Mouse (Mus musculus): Measurements from ENCODE around the gene Eif4b. TPM values are rescaled to one million over a fixed set of nuclear protein-coding genes. Genes with fewer than 3 reads are reported as not detected.
"Not testable (repeated sequence)": the region's sequence is repeated elsewhere in the genome, so short reads cannot be mapped to it uniquely, and the experiment has no call there.

Gene Eif4b
- polyA plus RNA-seq, 1 experiment from 2014 or later: 140 TPM

- Histone ChIP-seq H3K4me2 (replicated peaks; ENCODE audit: low read depth, low read length) (peak overlapping the region; percentile 82), H3K4me1 (ENCODE audit: insufficient read depth, low read length) (peaks cover 30% of the 10 kb centered on the region), H3K9ac (replicated peaks; ENCODE audit: low read length) (peak overlapping the region; percentile 98), H3K27me3 (ENCODE audit: insufficient read depth, low read length) (no peaks in the 10 kb centered on the region), H3K4me3 (ENCODE audit: low read length) (peak overlapping the region; percentile 97), H3K9me3 (ENCODE audit: low read length) (no peaks in the 10 kb centered on the region), H3K27ac (ENCODE audit: low read length) (peak overlapping the region; percentile 98), H3K36me3 (ENCODE audit: insufficient read depth, low read length) (no peaks in the 10 kb centered on the region)
- under 1% methylated on average over 55 of the region's 57 CpGs for WGBS
- peak; percentile 60 for ATAC-seq (ENCODE audit: low FRiP score, low TSS enrichment)
Measured at GRCm38 (mm10) chr15:102074070-102074731, 628 bp downstream of the Eif4b start.

- Histone ChIP-seq H3K27ac (ENCODE audit: low read length) (peak overlapping the region; percentile 37), H3K9me3 (ENCODE audit: low read length) (no peaks in the 10 kb centered on the region), H3K4me2 (replicated peaks; ENCODE audit: low read depth, low read length) (peak overlapping the region; percentile 82), H3K27me3 (ENCODE audit: insufficient read depth, low read length) (no peaks in the 10 kb centered on the region), H3K4me3 (ENCODE audit: low read length) (peak overlapping the region; percentile 97), H3K9ac (replicated peaks; ENCODE audit: low read length) (peak overlapping the region; percentile 98), H3K4me1 (ENCODE audit: insufficient read depth, low read length) (peaks cover 34% of the 10 kb centered on the region), H3K36me3 (ENCODE audit: insufficient read depth, low read length) (no peaks in the 10 kb centered on the region)
- WGBS: 8% methylated on average over 11 of the region's 11 CpGs
- no peak for ATAC-seq (ENCODE audit: low FRiP score, low TSS enrichment)
Measured at GRCm38 (mm10) chr15:102074876-102075585, 1.5 kb downstream of the Eif4b start.

GRCm38 (mm10) chr15:102077111-102077677 lies 3.6 kb downstream of the Eif4b start:
- H3K27ac ChIP-seq (ENCODE audit: low read length): no peak overlapping the region
- H3K36me3 ChIP-seq (ENCODE audit: insufficient read depth, low read length): peaks cover 5% of the 10 kb centered on the region; the same call in 1 of the 2 replicates
- WGBS: 81% methylated on average over 2 of the region's 2 CpGs
- no peak for ATAC-seq (ENCODE audit: low FRiP score, low TSS enrichment)
- no peak overlapping the region for H3K4me2 ChIP-seq (replicated peaks; ENCODE audit: low read depth, low read length)
- H3K9ac ChIP-seq (replicated peaks; ENCODE audit: low read length): no peak overlapping the region
- H3K4me3 ChIP-seq (ENCODE audit: low read length): no peak overlapping the region
- no peaks in the 10 kb centered on the region for H3K9me3 ChIP-seq (ENCODE audit: low read length)
- no peaks in the 10 kb centered on the region for H3K27me3 ChIP-seq (ENCODE audit: insufficient read depth, low read length)
- peaks cover 37% of the 10 kb centered on the region for H3K4me1 ChIP-seq (ENCODE audit: insufficient read depth, low read length)

GRCm38 (mm10) chr15:102079221-102079620 lies 5.6 kb downstream of the Eif4b start:
- Histone ChIP-seq H3K27me3 (ENCODE audit: insufficient read depth, low read length) (no peaks in the 10 kb centered on the region), H3K9me3 (ENCODE audit: low read length) (no peaks in the 10 kb centered on the region), H3K4me2 (replicated peaks; ENCODE audit: low read depth, low read length) (no peak overlapping the region), H3K4me3 (ENCODE audit: low read length) (no peak overlapping the region), H3K36me3 (ENCODE audit: insufficient read depth, low read length) (peaks cover 16% of the 10 kb centered on the region), H3K4me1 (ENCODE audit: insufficient read depth, low read length) (peaks cover 32% of the 10 kb centered on the region), H3K9ac (replicated peaks; ENCODE audit: low read length) (no peak overlapping the region), H3K27ac (ENCODE audit: low read length) (no peak overlapping the region)
- WGBS: 56% methylated on average over 4 of the region's 4 CpGs
- ATAC-seq (ENCODE audit: low FRiP score, low TSS enrichment): no peak

- not testable (repeated sequence) for H3K27me3 ChIP-seq (ENCODE audit: insufficient read depth, low read length); ATAC-seq (ENCODE audit: low FRiP score, low TSS enrichment); H3K9me3 ChIP-seq (ENCODE audit: low read length); H3K9ac ChIP-seq (replicated peaks; ENCODE audit: low read length); H3K4me2 ChIP-seq (replicated peaks; ENCODE audit: low read depth, low read length); H3K27ac ChIP-seq (ENCODE audit: low read length); H3K4me3 ChIP-seq (ENCODE audit: low read length)
- 74% methylated on average over 8 of the region's 8 CpGs for WGBS
- peaks cover 30% of the 10 kb centered on the region for H3K4me1 ChIP-seq (ENCODE audit: insufficient read depth, low read length)
- peaks cover 23% of the 10 kb centered on the region for H3K36me3 ChIP-seq (ENCODE audit: insufficient read depth, low read length)
Measured at GRCm38 (mm10) chr15:102079924-102080323, 6.4 kb downstream of the Eif4b start.

- WGBS: 59% methylated on average over 2 of the region's 2 CpGs
Measured at GRCm38 (mm10) chr15:102080429-102080828, 6.9 kb downstream of the Eif4b start.

GRCm38 (mm10) chr15:102082148-102082547 lies 8.6 kb downstream of the Eif4b start:
- Histone ChIP-seq H3K27ac (ENCODE audit: low read length) (0 out of 2 replicates have a peak overlapping the region, but pooled peaks have one; percentile 18), H3K36me3 (ENCODE audit: insufficient read depth, low read length) (peaks cover 38% of the 10 kb centered on the region), H3K4me2 (replicated peaks; ENCODE audit: low read depth, low read length) (no peak overlapping the region), H3K9me3 (ENCODE audit: low read length) (no peaks in the 10 kb centered on the region), H3K27me3 (ENCODE audit: insufficient read depth, low read length) (no peaks in the 10 kb centered on the region), H3K4me1 (ENCODE audit: insufficient read depth, low read length) (peaks cover 15% of the 10 kb centered on the region), H3K4me3 (ENCODE audit: low read length) (no peak overlapping the region), H3K9ac (replicated peaks; ENCODE audit: low read length) (no peak overlapping the region)
- no peak for ATAC-seq (ENCODE audit: low FRiP score, low TSS enrichment)
- WGBS: 85% methylated on average over 4 of the region's 4 CpGs

More at GRCm38 (mm10) chr15:102080429-102080828, 6.9 kb downstream of the Eif4b start:
- Histone ChIP-seq H3K27ac (ENCODE audit: low read length) (no peak overlapping the region), H3K27me3 (ENCODE audit: insufficient read depth, low read length) (no peaks in the 10 kb centered on the region), H3K4me3 (ENCODE audit: low read length) (no peak overlapping the region), H3K4me2 (replicated peaks; ENCODE audit: low read depth, low read length) (no peak overlapping the region), H3K4me1 (ENCODE audit: insufficient read depth, low read length) (peaks cover 24% of the 10 kb centered on the region), H3K9ac (replicated peaks; ENCODE audit: low read length) (no peak overlapping the region), H3K36me3 (ENCODE audit: insufficient read depth, low read length) (peaks cover 25% of the 10 kb centered on the region), H3K9me3 (ENCODE audit: low read length) (no peaks in the 10 kb centered on the region)
- no peak for ATAC-seq (ENCODE audit: low FRiP score, low TSS enrichment)

- H3K9ac ChIP-seq (replicated peaks; ENCODE audit: low read length): no peak overlapping the region
- peaks cover 46% of the 10 kb centered on the region for H3K36me3 ChIP-seq (ENCODE audit: insufficient read depth, low read length)
- no peak overlapping the region for H3K27ac ChIP-seq (ENCODE audit: low read length)
- H3K4me3 ChIP-seq (ENCODE audit: low read length): no peak overlapping the region
- H3K9me3 ChIP-seq (ENCODE audit: low read length): no peaks in the 10 kb centered on the region
- no peak overlapping the region for H3K4me2 ChIP-seq (replicated peaks; ENCODE audit: low read depth, low read length)
- H3K4me1 ChIP-seq (ENCODE audit: insufficient read depth, low read length): peaks cover 15% of the 10 kb centered on the region
- 75% methylated on average over 4 of the region's 4 CpGs for WGBS
- ATAC-seq (ENCODE audit: low FRiP score, low TSS enrichment): no peak
- no peaks in the 10 kb centered on the region for H3K27me3 ChIP-seq (ENCODE audit: insufficient read depth, low read length)
Measured at GRCm38 (mm10) chr15:102083028-102083427, 9.5 kb downstream of the Eif4b start.

GRCm38 (mm10) chr15:102089914-102090585 lies 16.5 kb downstream of the Eif4b start:
- no peak for ATAC-seq (ENCODE audit: low FRiP score, low TSS enrichment)
- no peaks in the 10 kb centered on the region for H3K27me3 ChIP-seq (ENCODE audit: insufficient read depth, low read length)
- H3K9ac ChIP-seq (replicated peaks; ENCODE audit: low read length): no peak overlapping the region
- H3K4me3 ChIP-seq (ENCODE audit: low read length): no peak overlapping the region
- no peaks in the 10 kb centered on the region for H3K9me3 ChIP-seq (ENCODE audit: low read length)
- H3K27ac ChIP-seq (ENCODE audit: low read length): no peak overlapping the region
- no peaks in the 10 kb centered on the region for H3K4me1 ChIP-seq (ENCODE audit: insufficient read depth, low read length)
- no peak overlapping the region for H3K4me2 ChIP-seq (replicated peaks; ENCODE audit: low read depth, low read length)
- H3K36me3 ChIP-seq (ENCODE audit: insufficient read depth, low read length): peaks cover 93% of the 10 kb centered on the region
- WGBS: 69% methylated on average over 12 of the region's 12 CpGs
